Mouse (Mus musculus) embryonic facial prominence, embryonic 12.5 days (tissue): ENCODE data around the gene Gpr62. TPM values are rescaled to one million over a fixed set of nuclear protein-coding genes. Genes with fewer than 3 reads are reported as not detected.

ENCODE experiments used
- ATAC-seq: fragments of 200-750 bp; cut with Nextera tagmentation; 2 replicates; pipeline ENCODE4 v1.8.0; 2017; ENCODE audit not compliant: insufficient number of reproducible peaks, insufficient read depth, low FRiP score, low TSS enrichment
- H3K27ac ChIP-seq: fragments of 300-500 bp; sonication (generic); 2 replicates; pipeline ENCODE4 v1.5.1; 2016; ENCODE audit warnings: mild to moderate bottlenecking
- H3K27me3 ChIP-seq: fragments of 300-500 bp; sonication (generic); 2 replicates; pipeline ENCODE4 v1.6.1; 2016; ENCODE audit warnings: mild to moderate bottlenecking, moderate library complexity
- H3K36me3 ChIP-seq: fragments of 300-500 bp; sonication (generic); 2 replicates; pipeline ENCODE4 v1.6.1; 2016; ENCODE audit warnings: mild to moderate bottlenecking
- H3K4me1 ChIP-seq: fragments of 300-500 bp; sonication (generic); 2 replicates; pipeline ENCODE4 v1.6.1; 2016
- H3K4me2 ChIP-seq: fragments of 300-500 bp; sonication (generic); replicated peaks from 2 replicates; pipeline ENCODE4 v1.6.1; 2016; ENCODE audit warnings: mild to moderate bottlenecking, moderate library complexity
- H3K4me3 ChIP-seq: fragments of 300-500 bp; sonication (generic); 2 replicates; pipeline ENCODE4 v1.5.1; 2016; ENCODE audit warnings: mild to moderate bottlenecking
- H3K9ac ChIP-seq: fragments of 300-500 bp; sonication (generic); 2 replicates; pipeline ENCODE4 v1.6.1; 2016; ENCODE audit warnings: mild to moderate bottlenecking, moderate library complexity
- H3K9me3 ChIP-seq: fragments of 300-500 bp; sonication (generic); 2 replicates; pipeline ENCODE4 v1.6.1; 2016; ENCODE audit warnings: mild to moderate bottlenecking, moderate library complexity
- WGBS: fragments of 180-500 bp; shearing (Covaris S2); methylation state at CpG from one replicate; pipeline ENCODE4 v1.1.7; 2016; 5-methylcytosine and 5-hydroxymethylcytosine counted together
- polyA plus RNA-seq: library from polyadenylated mRNA; unstranded; fragments of >200 nt; fragmentation: Nextera tagmentation; extraction: Ambion mirVana; gene quantifications from 2 replicates; pipeline ENCODE4 v1.2.1, GENCODE M21; 2016

Gpr62 gene
- polyA plus RNA-seq, 1 experiment from 2014 or later: 0.70 TPM

- peak; percentile 29 for ATAC-seq
- H3K27ac ChIP-seq: peak within 1 kb of the TSS; percentile 96
- peak within 1 kb of the TSS; percentile 86 for H3K9ac ChIP-seq
- peak within 1 kb of the TSS; percentile 80 for H3K4me3 ChIP-seq
- no peaks in the 10 kb centered on the region for H3K27me3 ChIP-seq
- no peaks in the 10 kb centered on the region for H3K36me3 ChIP-seq
- no peaks in the 10 kb centered on the region for H3K9me3 ChIP-seq
- H3K4me2 ChIP-seq: peak within 1 kb of the TSS; percentile 98
- peaks cover 83% of the 10 kb centered on the region for H3K4me1 ChIP-seq
- under 1% methylated on average over 49 of the region's 74 CpGs for WGBS
Observed at GRCm38 (mm10) chr9:106453271-106454070, 12.3 kb downstream of the Gpr62 start, which contains the start of gene Pcbp4. TSS of gene Pcbp4 (plus strand) at chr9:106453291.

GRCm38 (mm10) chr9:106452821-106453220 is 12.9 kb downstream of the Gpr62 start:
- peak overlapping the region; percentile 98 for H3K4me2 ChIP-seq
- H3K27ac ChIP-seq: peak overlapping the region; percentile 96
- H3K4me3 ChIP-seq: peak overlapping the region; percentile 80
- H3K9ac ChIP-seq: peak overlapping the region; percentile 86
- H3K27me3 ChIP-seq: no peaks in the 10 kb centered on the region
- H3K4me1 ChIP-seq: peaks cover 83% of the 10 kb centered on the region
- WGBS: 0% methylated on average over 7 of the region's 7 CpGs
- no peaks in the 10 kb centered on the region for H3K9me3 ChIP-seq
- no peak for ATAC-seq
- H3K36me3 ChIP-seq: no peaks in the 10 kb centered on the region

GRCm38 (mm10) chr9:106452351-106452750 is 13.4 kb downstream of the Gpr62 start:
- peak overlapping the region; percentile 96 for H3K27ac ChIP-seq
- no peak for ATAC-seq
- 24% methylated on average over 6 of the region's 6 CpGs for WGBS
- no peaks in the 10 kb centered on the region for H3K36me3 ChIP-seq
- H3K27me3 ChIP-seq: no peaks in the 10 kb centered on the region
- H3K4me2 ChIP-seq: peak overlapping the region; percentile 98
- H3K4me3 ChIP-seq: peak overlapping the region; percentile 80; the same call in 1 of the 2 replicates
- no peaks in the 10 kb centered on the region for H3K9me3 ChIP-seq
- peaks cover 81% of the 10 kb centered on the region for H3K4me1 ChIP-seq
- H3K9ac ChIP-seq: peak overlapping the region; percentile 4; the same call in 1 of the 2 replicates

- ATAC-seq: no peak
- Histone ChIP-seq H3K4me2 (peak overlapping the region; percentile 98), H3K9ac (no peak overlapping the region), H3K27me3 (no peaks in the 10 kb centered on the region), H3K4me1 (peaks cover 80% of the 10 kb centered on the region), H3K9me3 (no peaks in the 10 kb centered on the region), H3K36me3 (no peaks in the 10 kb centered on the region), H3K4me3 (no peak overlapping the region; the same call in 1 of the 2 replicates), H3K27ac (no peak overlapping the region; the same call in 1 of the 2 replicates)
- WGBS: 59% methylated on average over 2 of the region's 2 CpGs
Observed at GRCm38 (mm10) chr9:106451899-106452298, 13.8 kb downstream of the Gpr62 start.

GRCm38 (mm10) chr9:106451298-106451697 is 14.4 kb downstream of the Gpr62 start:
- WGBS: 64% methylated on average over 11 of the region's 11 CpGs
- no peak for ATAC-seq
- no peaks in the 10 kb centered on the region for H3K27me3 ChIP-seq
- no peaks in the 10 kb centered on the region for H3K9me3 ChIP-seq
- no peaks in the 10 kb centered on the region for H3K36me3 ChIP-seq
- H3K9ac ChIP-seq: no peak overlapping the region
- H3K4me3 ChIP-seq: no peak overlapping the region
- H3K4me1 ChIP-seq: peaks cover 75% of the 10 kb centered on the region
- H3K27ac ChIP-seq: peak overlapping the region; percentile 66
- H3K4me2 ChIP-seq: peak overlapping the region; percentile 23

- H3K4me2 ChIP-seq: peak overlapping the region; percentile 23
- no peaks in the 10 kb centered on the region for H3K27me3 ChIP-seq
- 4% methylated on average over 9 of the region's 9 CpGs for WGBS
- peak overlapping the region; percentile 66 for H3K27ac ChIP-seq
- H3K4me3 ChIP-seq: no peak overlapping the region
- no peaks in the 10 kb centered on the region for H3K36me3 ChIP-seq
- no peaks in the 10 kb centered on the region for H3K9me3 ChIP-seq
- no peak for ATAC-seq
- peaks cover 75% of the 10 kb centered on the region for H3K4me1 ChIP-seq
- no peak overlapping the region for H3K9ac ChIP-seq
Observed at GRCm38 (mm10) chr9:106450661-106451060, 15.1 kb downstream of the Gpr62 start.

GRCm38 (mm10) chr9:106449947-106450346 is 15.8 kb downstream of the Gpr62 start:
- no peak for ATAC-seq
- peak overlapping the region; percentile 66 for H3K27ac ChIP-seq
- H3K4me2 ChIP-seq: peak overlapping the region; percentile 23

GRCm38 (mm10) chr9:106448498-106449031 is 17.2 kb downstream of the Gpr62 start:
- Histone ChIP-seq H3K27me3 (no peaks in the 10 kb centered on the region), H3K36me3 (0 out of 2 replicates have a peak, but pooled peaks cover 3% of the 10 kb centered on the region), H3K4me3 (peak overlapping the region; percentile 46), H3K9me3 (no peaks in the 10 kb centered on the region), H3K4me2 (peak overlapping the region; percentile 82), H3K9ac (peak overlapping the region; percentile 64), H3K27ac (peak overlapping the region; percentile 77), H3K4me1 (peaks cover 68% of the 10 kb centered on the region)
- WGBS: 2% methylated on average over 23 of the region's 23 CpGs
- no peak for ATAC-seq

More at GRCm38 (mm10) chr9:106449947-106450346, 15.8 kb downstream of the Gpr62 start:
- WGBS: 92% methylated on average over 8 of the region's 8 CpGs
- Histone ChIP-seq H3K27me3 (no peaks in the 10 kb centered on the region), H3K36me3 (0 out of 2 replicates have a peak, but pooled peaks cover 3% of the 10 kb centered on the region), H3K9ac (no peak overlapping the region), H3K9me3 (no peaks in the 10 kb centered on the region), H3K4me1 (peaks cover 72% of the 10 kb centered on the region), H3K4me3 (no peak overlapping the region)

- H3K27me3 ChIP-seq: no peaks in the 10 kb centered on the region
- no peaks in the 10 kb centered on the region for H3K9me3 ChIP-seq
- H3K36me3 ChIP-seq: 0 out of 2 replicates have a peak, but pooled peaks cover 3% of the 10 kb centered on the region
- ATAC-seq: no peak
- peak overlapping the region; percentile 77 for H3K27ac ChIP-seq
- H3K4me1 ChIP-seq: peaks cover 64% of the 10 kb centered on the region
- peak overlapping the region; percentile 25; the same call in 1 of the 2 replicates for H3K9ac ChIP-seq
- H3K4me3 ChIP-seq: peak overlapping the region; percentile 46
- H3K4me2 ChIP-seq: peak overlapping the region; percentile 82
- WGBS: 40% methylated on average over 9 of the region's 9 CpGs
Observed at GRCm38 (mm10) chr9:106447951-106448350, 17.8 kb downstream of the Gpr62 start.

- peak; percentile 73 for ATAC-seq
- Histone ChIP-seq H3K9me3 (no peaks in the 10 kb centered on the region), H3K4me3 (peak within 1 kb of the TSS; percentile 46), H3K27me3 (no peaks in the 10 kb centered on the region), H3K36me3 (0 out of 2 replicates have a peak, but pooled peaks cover 3% of the 10 kb centered on the region), H3K9ac (peak within 1 kb of the TSS; percentile 64), H3K27ac (peak within 1 kb of the TSS; percentile 77), H3K4me2 (peak within 1 kb of the TSS; percentile 82), H3K4me1 (peaks cover 58% of the 10 kb centered on the region)
- WGBS: under 1% methylated on average over 24 of the region's 24 CpGs
Observed at GRCm38 (mm10) chr9:106447348-106447747, 18.4 kb downstream of the Gpr62 start, which contains the start of the genes Abhd14b and Abhd14a. TSS of gene Abhd14b (plus strand) at chr9:106447459. TSS of gene Abhd14a (minus strand) at chr9:106447678.

GRCm38 (mm10) chr9:106444836-106445235 is 20.9 kb downstream of the Gpr62 start:
- no peaks in the 10 kb centered on the region for H3K27me3 ChIP-seq
- no peak for ATAC-seq
- H3K36me3 ChIP-seq: 0 out of 2 replicates have a peak, but pooled peaks cover 5% of the 10 kb centered on the region
- H3K9me3 ChIP-seq: no peaks in the 10 kb centered on the region
- H3K27ac ChIP-seq: no peak overlapping the region
- no peak overlapping the region for H3K4me2 ChIP-seq
- no peak overlapping the region for H3K4me3 ChIP-seq
- WGBS: 66% methylated on average over 4 of the region's 4 CpGs
- peaks cover 33% of the 10 kb centered on the region for H3K4me1 ChIP-seq
- H3K9ac ChIP-seq: no peak overlapping the region
